Mouse (Mus musculus): ENCODE measurements around the gene Riox1.
"Not testable (repeated sequence)": the region's sequence is repeated elsewhere in the genome, so short reads cannot be mapped to it uniquely, and the experiment has no call there.

Gene Riox1

DNA sequence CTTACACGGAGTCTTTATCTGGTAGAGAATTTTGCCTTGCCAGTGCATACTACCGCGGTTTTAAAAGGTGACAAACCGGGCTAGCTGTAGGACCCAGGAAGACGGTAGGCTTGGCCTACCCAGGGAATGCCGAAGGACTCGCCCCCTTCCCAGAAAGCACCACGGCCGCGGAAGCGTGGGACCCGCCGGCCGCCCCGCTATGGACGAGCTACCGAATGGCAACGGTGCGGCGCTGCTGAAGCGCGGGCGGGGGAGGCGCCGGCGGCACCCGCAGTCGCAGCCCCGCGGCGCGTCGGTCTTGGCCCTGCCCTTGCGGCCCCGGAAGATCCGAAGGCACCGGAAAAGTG, at the start of gene Riox1:
Gene Riox1, plus strand, starts transcription at position 116 of the 347 bp plus-strand sequence.
- no peak for DNase-seq (ENCODE audit: extremely low spot score, low read depth, low spot score)

DNA sequence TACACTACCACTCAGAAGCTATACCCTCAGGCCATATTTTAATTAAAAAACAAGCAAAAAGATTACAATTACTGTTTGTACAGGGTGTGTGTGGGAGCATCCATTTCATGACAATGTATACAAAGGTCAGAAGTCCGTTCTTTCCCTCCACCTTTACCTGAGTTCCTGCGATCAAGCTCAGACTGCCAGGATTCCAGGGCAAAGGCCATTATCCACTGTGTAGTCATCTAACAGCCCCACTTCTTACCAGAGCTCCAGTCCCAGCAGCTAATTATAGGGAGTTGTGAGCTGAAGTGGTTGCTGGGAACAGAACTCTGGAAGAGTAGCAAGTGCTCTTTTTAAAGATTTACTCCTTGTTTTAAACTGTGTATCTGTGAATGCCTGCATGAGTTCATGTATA, 40.0 kb upstream of the Riox1 start:
- DNase-seq (ENCODE audit: extremely low spot score, low read depth, low spot score): no peak

GRCm38 (mm10) chr12:83914202-83914740, 36.1 kb upstream of the Riox1 start:
- no peak for DNase-seq (ENCODE audit: extremely low spot score, low read depth, low spot score)

GRCm38 (mm10) chr12:83914797-83915196, 35.6 kb upstream of the Riox1 start:
- DNase-seq (ENCODE audit: extremely low spot score, low read depth, low spot score): no peak

DNA sequence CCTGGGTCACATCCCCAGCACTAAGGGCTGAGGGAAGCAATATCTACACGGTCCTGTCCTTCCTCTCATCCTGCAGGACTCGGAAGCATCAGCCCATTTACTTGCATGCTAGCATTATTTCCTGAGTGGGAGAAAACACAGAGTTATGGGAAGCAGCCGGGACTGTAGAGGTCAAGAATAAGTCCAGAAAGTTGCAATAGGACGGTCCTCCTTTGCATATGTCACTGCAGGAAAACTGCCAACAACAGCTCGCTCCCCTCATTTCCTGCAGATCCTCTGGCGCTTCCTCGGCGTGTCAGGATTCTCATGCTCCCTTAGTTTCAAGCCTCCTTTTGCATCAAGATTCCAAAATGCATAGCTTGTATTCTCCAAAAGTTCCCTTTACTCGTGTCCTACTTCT, 33.5 kb upstream of the Riox1 start:
- DNase-seq (ENCODE audit: extremely low spot score, low read depth, low spot score): no peak

DNA sequence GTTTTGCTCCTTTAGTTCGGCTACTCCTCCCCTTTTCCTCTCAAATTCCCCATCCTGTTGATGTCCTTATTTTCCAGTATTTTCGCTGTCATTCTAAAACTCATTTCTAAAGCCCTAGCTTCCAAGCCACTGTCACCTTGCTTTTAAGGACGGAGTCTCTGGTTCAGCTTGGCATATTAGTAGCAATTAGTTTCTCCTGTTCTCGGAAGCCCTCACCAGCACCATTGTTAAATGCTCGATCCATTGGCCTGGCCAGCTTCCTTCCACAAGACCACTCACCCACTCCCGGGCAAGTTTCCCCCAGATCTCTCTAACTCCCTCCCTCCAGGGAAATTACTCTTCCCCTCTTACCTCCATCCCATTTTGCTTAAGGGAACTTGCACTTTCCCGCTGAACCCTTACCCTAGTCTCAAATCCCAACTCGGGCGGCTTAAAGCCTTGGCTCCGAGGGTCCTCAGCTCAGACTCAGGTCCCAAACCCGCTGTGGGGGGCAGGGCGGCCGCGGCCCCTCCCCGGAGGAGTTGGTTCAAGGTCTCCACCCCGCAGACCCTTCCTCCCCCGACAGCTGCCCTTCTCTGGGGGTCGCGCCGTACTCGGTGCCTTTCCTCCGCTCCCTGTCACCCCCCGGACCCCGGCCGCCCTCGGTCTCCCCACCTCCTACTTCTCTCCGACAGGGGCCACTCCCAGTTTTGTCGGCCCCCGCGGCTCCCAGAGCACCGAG, 29.5 kb upstream of the Riox1 start:
- DNase-seq (ENCODE audit: extremely low spot score, low read depth, low spot score): no peak

- DNase-seq (ENCODE audit: extremely low spot score, low read depth, low spot score): peak; percentile 98
Measured at GRCm38 (mm10) chr12:83921535-83922381, 28.6 kb upstream of the Riox1 start, which contains the start of gene Numb. Gene Numb, minus strand, starts transcription at chr12:83921934.

GRCm38 (mm10) chr12:83922724-83923485, 27.5 kb upstream of the Riox1 start:
- no peak for DNase-seq (ENCODE audit: extremely low spot score, low read depth, low spot score)

GRCm38 (mm10) chr12:83923486-83923859, 26.9 kb upstream of the Riox1 start:
- DNase-seq (ENCODE audit: extremely low spot score, low read depth, low spot score): no peak

GRCm38 (mm10) chr12:83924332-83924731, 26.1 kb upstream of the Riox1 start:
- no peak for DNase-seq (ENCODE audit: extremely low spot score, low read depth, low spot score)

DNA sequence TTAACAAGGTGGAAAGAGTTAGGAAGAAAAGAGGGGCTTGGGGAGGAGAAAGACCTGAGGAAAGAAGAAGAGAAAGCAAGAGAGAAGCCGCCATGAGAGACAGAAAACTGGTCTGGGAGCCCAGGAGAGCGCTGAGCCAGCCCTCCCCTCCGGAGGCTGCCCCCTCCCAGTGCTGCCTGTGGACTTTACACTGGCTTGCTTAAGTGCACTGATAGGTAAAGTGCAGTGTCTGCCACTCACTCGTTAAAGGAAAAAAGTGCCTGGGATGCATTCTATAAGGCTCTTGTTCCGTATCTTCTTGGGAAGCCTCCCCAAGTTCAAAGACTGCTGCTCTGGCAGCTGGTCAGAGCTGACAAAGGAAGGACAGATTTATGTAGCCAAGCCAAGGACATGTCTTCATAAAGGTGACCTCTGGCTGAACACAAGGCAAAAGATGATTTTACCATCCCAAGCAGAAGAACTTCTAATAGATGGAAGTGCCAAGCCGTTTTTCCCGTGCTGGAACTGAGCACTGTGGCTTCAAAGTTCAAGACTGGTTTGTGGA, 25.2 kb upstream of the Riox1 start:
- no peak for DNase-seq (ENCODE audit: extremely low spot score, low read depth, low spot score)

DNA sequence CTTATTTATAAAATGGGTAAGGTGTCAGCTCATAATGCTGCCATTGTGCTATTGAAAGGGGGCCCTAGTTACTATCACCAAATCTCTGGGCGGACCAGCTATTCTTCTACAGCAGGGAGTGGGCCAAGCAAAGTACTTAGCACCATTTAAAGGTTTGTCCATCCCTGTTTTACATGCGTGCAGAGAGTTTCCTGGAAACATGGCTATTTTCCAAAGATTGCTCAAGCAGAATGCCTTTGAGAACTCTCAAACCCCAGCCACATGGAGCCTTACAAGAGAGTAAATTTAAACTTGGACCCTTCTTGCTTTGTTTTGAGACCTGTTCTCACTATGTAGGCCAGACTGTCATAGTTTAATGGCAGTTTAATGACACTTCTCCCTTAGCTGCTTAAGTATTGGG, 24.3 kb upstream of the Riox1 start:
- no peak for DNase-seq (ENCODE audit: extremely low spot score, low read depth, low spot score)

DNA sequence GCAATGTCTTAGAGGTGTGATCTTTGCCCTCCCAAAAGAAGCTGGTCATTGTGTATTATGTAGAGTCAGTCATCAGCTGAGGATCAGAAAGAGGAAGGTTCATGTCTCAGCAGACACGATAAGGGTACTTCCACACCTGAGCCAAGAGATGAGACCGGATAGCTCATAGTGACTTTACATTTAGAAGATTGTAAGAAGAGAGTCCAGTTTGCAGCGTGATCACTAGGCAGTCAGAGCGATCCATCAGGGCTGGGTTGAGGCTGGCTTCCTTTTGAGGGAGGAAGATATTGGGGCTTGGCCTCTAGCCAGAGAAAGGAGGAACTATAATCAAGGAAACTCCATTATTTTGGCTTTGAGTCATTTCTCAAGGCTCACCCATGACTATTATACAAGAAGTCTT, 22.7 kb upstream of the Riox1 start:
- DNase-seq (ENCODE audit: extremely low spot score, low read depth, low spot score): no peak

DNA sequence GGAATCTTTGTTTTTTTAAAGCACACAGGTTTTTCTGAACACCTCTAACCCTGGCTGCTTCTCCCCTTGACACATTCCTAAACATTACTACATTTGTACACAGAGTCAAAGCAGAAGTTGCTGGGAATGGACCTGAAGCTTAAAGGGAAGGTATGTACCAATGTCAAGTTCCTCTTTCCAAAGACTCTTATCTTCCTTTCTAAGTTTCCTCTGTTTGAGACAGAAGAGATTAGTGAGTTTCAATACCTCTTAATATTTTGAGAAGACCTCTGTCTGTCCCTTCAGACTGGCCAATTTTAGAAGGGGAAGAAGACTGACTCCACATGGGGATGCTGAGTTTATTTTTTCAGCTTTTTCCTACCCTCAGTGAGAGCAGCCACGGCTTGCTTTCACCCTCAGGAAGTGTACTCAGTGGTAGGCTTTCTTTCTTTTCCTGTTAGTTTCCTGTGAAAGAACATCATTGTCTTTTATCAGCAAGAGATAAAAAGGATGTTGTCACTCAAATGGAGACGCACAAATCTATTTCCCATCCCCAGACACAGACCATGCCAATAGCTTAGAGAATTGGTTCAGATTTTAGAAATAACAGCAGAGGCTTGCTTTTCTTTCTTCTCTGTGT, 21.1 kb upstream of the Riox1 start:
- DNase-seq (ENCODE audit: extremely low spot score, low read depth, low spot score): no peak

- no peak for DNase-seq (ENCODE audit: extremely low spot score, low read depth, low spot score)
Measured at GRCm38 (mm10) chr12:83937600-83937999, 12.8 kb upstream of the Riox1 start.

DNA sequence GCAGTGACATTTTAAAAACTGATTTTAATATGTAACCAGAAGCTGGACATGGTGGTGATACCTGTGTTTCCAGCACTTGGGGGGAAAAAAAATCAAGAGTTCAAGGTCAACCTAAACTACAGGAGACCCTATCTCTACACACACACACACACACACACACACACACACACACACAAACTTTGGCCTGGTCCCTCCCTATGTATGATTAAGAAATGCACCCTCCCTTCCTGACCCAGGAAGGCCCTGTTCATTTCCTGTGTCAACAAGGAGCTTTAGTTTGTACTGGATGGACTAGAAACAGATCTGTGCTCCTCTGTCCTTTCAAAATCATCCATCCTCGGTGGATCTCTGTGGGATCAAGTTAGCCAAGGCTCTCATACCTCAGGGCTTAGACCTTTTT, 11.8 kb upstream of the Riox1 start:
- DNase-seq (ENCODE audit: extremely low spot score, low read depth, low spot score): not testable (repeated sequence)

- DNase-seq (ENCODE audit: extremely low spot score, low read depth, low spot score): no peak
Measured at GRCm38 (mm10) chr12:83939332-83939731, 11.1 kb upstream of the Riox1 start.

DNA sequence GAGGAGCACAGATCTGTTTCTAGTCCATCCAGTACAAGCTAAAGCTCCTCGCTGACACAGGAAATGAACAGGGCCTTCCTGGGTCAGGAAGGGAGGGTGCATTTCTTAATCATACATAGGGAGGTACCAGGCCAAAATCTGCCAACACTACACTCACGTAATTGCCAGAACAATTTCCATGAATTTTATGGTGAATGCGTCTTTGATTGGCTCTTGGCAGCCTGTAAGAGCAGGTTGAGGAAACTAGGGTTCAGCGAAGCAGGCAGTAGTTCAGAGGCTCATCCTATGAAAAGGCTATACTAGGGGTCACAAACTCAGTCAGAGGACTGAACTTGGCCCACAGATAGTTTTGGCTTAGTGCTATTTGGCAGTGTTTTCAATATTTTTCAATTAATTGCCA, 10.4 kb upstream of the Riox1 start:
- no peak for DNase-seq (ENCODE audit: extremely low spot score, low read depth, low spot score)

DNA sequence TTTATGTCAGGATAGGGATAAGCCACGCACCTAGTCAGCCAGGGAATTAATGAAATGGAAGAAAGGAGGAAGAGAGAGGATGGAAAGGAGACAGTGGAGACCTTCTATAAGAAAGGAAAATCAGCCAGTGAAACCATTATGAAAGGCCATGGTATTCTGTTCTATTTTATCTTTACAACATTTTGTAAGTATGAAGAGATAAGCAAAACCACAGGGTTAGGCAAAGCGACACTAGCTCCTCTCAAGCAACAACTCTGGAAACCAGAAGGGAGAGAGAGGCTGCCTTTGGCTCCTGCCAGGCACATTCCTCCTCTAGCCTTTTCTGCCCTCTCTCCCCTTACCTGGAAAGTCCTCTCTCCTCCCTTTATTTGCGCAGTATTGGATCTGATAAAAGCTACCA, 8.5 kb upstream of the Riox1 start:
- no peak for DNase-seq (ENCODE audit: extremely low spot score, low read depth, low spot score)

GRCm38 (mm10) chr12:83947260-83947811, 3.1 kb upstream of the Riox1 start:
- no peak for DNase-seq (ENCODE audit: extremely low spot score, low read depth, low spot score)

Measured in hindlimb bud, embryonic 11.5 days (tissue).